Mouse (Mus musculus): Measurements from ENCODE around the gene Sh3d19. TPM values are rescaled to one million over a fixed set of nuclear protein-coding genes. Genes with fewer than 3 reads are reported as not detected.
"Not testable (repeated sequence)": the region's sequence is repeated elsewhere in the genome, so short reads cannot be mapped to it uniquely, and the experiment has no call there.

Sh3d19 gene
- polyA plus RNA-seq, 1 experiment from 2014 or later: 33.0 TPM

GRCm38 (mm10) chr3:86075593-86075992, 104.7 kb downstream of the Sh3d19 start:
- H3K27ac ChIP-seq: no peak overlapping the region
- no peak overlapping the region for H3K4me2 ChIP-seq
- no peak overlapping the region for H3K9ac ChIP-seq
- ATAC-seq (ENCODE audit: borderline replicate concordance, extremely low read depth, low FRiP score, low TSS enrichment): no peak
- no peaks in the 10 kb centered on the region for H3K36me3 ChIP-seq
- no peaks in the 10 kb centered on the region for H3K9me3 ChIP-seq
- no peak overlapping the region for H3K4me3 ChIP-seq
- H3K4me1 ChIP-seq: no peaks in the 10 kb centered on the region
- WGBS: 94% methylated on average over 5 of the region's 5 CpGs
- no peaks in the 10 kb centered on the region for H3K27me3 ChIP-seq

DNA sequence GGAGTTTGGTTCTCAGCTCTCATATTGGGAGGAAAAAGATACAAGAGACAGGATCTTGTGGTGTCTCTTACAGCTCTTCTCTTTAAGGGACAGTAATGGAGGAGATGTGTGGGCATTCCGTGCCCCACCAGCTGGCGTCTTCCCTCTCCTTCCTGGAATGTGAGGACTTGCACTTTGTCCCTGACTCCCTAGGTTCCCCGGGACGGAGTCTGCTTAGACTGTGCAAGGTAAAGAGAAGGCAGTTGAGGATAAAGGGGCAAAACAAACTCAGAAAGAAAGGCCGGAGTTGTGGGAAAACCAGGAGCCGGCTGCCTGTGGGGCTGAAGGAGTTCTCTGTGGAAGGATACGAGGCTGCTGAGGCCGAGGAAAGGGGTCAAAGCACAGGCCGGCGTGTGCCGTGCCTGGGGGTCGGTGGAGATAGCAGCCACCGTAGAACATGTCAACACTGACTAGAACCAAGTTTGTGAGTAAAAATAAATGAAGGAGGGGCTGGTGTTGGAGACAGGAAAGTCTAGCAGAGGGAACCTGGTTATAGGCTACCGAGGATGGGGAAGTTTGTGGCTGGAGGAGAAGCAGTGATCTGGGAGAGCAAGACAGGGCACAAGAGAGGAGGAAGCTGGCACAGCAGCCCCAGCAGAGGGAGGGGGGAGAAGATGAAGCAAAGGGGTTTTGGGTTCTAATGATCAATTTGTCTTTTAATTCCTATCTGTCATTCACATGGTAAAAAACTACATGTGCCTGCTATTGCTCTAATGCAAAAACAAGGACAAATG, 105.8 kb downstream of the Sh3d19 start:
- ATAC-seq (ENCODE audit: borderline replicate concordance, extremely low read depth, low FRiP score, low TSS enrichment): no peak
- no peaks in the 10 kb centered on the region for H3K4me1 ChIP-seq
- H3K27me3 ChIP-seq: no peaks in the 10 kb centered on the region
- no peak overlapping the region for H3K9ac ChIP-seq
- H3K27ac ChIP-seq: no peak overlapping the region
- no peaks in the 10 kb centered on the region for H3K36me3 ChIP-seq
- 61% methylated on average over 14 of the region's 14 CpGs for WGBS
- H3K9me3 ChIP-seq: no peaks in the 10 kb centered on the region
- no peak overlapping the region for H3K4me3 ChIP-seq
- H3K4me2 ChIP-seq: no peak overlapping the region

DNA sequence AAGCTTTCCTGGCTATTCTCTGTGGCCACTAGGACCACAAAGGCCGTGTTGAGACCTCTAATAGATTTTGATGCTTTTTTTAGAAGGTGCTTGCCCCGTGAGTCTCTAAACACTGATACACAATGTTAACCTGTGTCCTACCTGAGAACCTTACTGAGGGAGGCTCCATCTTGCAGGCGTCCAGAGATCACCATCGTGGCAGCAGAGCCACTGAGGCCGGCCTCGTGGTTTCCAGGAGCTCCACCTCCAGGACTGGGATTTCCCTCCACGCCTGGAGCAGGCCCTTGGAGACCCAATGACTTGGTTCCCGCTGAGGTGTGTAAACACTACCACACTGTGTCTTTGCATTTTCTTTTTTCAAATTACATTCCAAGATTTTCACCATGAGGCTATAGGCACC, 112.1 kb downstream of the Sh3d19 start:
- H3K4me3 ChIP-seq: no peak overlapping the region
- no peak overlapping the region for H3K27ac ChIP-seq
- ATAC-seq (ENCODE audit: borderline replicate concordance, extremely low read depth, low FRiP score, low TSS enrichment): no peak
- no peak overlapping the region for H3K4me2 ChIP-seq
- no peaks in the 10 kb centered on the region for H3K27me3 ChIP-seq
- peaks cover 28% of the 10 kb centered on the region for H3K36me3 ChIP-seq
- WGBS: 83% methylated on average over 8 of the region's 8 CpGs
- no peaks in the 10 kb centered on the region for H3K9me3 ChIP-seq
- no peak overlapping the region for H3K9ac ChIP-seq
- H3K4me1 ChIP-seq: no peaks in the 10 kb centered on the region

DNA sequence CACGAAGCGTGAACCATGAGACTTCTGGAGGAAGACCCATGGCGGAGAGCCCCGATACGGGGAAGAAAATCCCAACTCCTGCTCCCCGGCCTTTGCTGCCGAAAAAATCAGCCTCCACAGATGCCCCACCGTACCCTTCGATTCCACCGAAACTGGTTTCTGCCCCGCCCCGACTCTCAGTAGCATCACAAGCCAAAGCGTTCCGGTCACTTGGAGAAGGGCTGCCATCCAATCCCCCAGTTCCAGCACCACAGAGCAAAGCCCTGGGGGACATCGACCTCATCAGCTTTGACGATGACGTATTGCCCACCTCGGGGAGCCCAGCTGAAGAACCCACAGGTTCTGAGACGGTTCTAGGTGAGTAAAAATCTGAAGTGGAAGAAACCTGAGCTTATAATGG, 114.1 kb downstream of the Sh3d19 start:
- Histone ChIP-seq H3K27me3 (no peaks in the 10 kb centered on the region), H3K9ac (no peak overlapping the region), H3K4me2 (no peak overlapping the region), H3K4me1 (no peaks in the 10 kb centered on the region), H3K27ac (no peak overlapping the region), H3K4me3 (no peak overlapping the region), H3K9me3 (no peaks in the 10 kb centered on the region), H3K36me3 (peaks cover 32% of the 10 kb centered on the region)
- 89% methylated on average over 19 of the region's 19 CpGs for WGBS
- ATAC-seq (ENCODE audit: borderline replicate concordance, extremely low read depth, low FRiP score, low TSS enrichment): no peak

GRCm38 (mm10) chr3:86087872-86088271, 117.0 kb downstream of the Sh3d19 start:
- H3K9me3 ChIP-seq: no peaks in the 10 kb centered on the region
- no peaks in the 10 kb centered on the region for H3K27me3 ChIP-seq
- H3K4me3 ChIP-seq: no peak overlapping the region
- no peak overlapping the region for H3K27ac ChIP-seq
- no peaks in the 10 kb centered on the region for H3K4me1 ChIP-seq
- H3K9ac ChIP-seq: no peak overlapping the region
- peaks cover 32% of the 10 kb centered on the region for H3K36me3 ChIP-seq
- no peak overlapping the region for H3K4me2 ChIP-seq
- no peak for ATAC-seq (ENCODE audit: borderline replicate concordance, extremely low read depth, low FRiP score, low TSS enrichment)
- WGBS: 82% methylated on average over 3 of the region's 3 CpGs

DNA sequence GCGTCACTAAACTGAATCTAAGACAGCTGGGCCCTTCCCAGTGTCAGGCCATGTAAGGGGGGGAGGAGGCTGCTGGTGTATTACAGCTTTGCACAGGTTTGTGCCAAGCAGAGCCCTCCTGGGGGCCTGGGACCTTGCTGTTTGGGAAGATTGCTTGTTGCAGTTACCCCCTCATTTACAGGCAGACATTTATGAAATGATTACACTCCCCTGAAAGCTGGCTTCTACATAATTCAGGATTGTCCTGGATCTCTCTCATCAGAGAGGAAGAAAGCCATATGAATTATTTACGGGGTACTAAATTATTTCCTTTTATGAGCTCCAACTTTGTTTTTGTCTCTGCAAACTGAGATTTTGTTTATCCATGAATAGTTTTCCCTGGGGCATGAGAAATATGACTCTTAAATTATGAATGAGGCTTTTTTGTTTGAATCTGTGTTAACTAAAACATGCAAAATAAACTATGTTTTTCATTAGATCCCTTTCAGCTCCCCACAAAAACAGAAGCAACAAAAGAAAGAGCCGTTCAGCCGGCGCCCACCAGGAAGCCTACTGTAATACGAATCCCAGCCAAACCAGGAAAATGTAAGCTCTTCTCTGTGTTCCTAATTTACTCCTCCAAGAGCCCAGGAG, 122.4 kb downstream of the Sh3d19 start:
- Histone ChIP-seq H3K27me3 (no peaks in the 10 kb centered on the region), H3K9me3 (no peaks in the 10 kb centered on the region), H3K4me2 (no peak overlapping the region), H3K4me3 (no peak overlapping the region), H3K4me1 (no peaks in the 10 kb centered on the region), H3K36me3 (peaks cover 14% of the 10 kb centered on the region; the same call in 1 of the 2 replicates), H3K27ac (no peak overlapping the region), H3K9ac (no peak overlapping the region)
- 59% methylated on average over 6 of the region's 6 CpGs for WGBS
- no peak for ATAC-seq (ENCODE audit: borderline replicate concordance, extremely low read depth, low FRiP score, low TSS enrichment)

DNA sequence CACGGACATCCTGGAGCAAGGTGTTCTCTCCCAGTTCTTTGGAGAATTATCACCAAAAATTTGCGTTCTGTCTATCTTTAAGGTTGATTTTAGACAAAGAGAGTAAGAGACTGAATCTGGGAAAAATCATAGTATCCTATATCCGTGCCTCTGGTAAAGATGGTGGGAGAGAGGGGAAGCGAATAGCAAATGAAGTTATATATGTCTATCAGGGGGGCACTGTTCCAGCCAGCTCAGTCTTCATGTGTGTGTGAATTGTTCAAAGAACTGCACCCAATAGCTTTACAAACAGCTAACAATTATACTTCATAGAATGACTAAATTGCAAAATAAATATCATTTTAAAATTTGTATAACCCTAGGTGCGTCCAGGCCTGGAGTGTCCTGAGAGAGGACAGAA, 123.0 kb downstream of the Sh3d19 start:
- H3K9ac ChIP-seq: no peak overlapping the region
- no peak overlapping the region for H3K27ac ChIP-seq
- H3K9me3 ChIP-seq: no peaks in the 10 kb centered on the region
- H3K4me2 ChIP-seq: no peak overlapping the region
- ATAC-seq (ENCODE audit: borderline replicate concordance, extremely low read depth, low FRiP score, low TSS enrichment): no peak
- no peaks in the 10 kb centered on the region for H3K27me3 ChIP-seq
- H3K36me3 ChIP-seq: peaks cover 16% of the 10 kb centered on the region; the same call in 1 of the 2 replicates
- H3K4me1 ChIP-seq: no peaks in the 10 kb centered on the region
- no peak overlapping the region for H3K4me3 ChIP-seq
- WGBS: 89% methylated on average over 5 of the region's 5 CpGs

- Histone ChIP-seq H3K27me3 (no peaks in the 10 kb centered on the region), H3K36me3 (peaks cover 25% of the 10 kb centered on the region; the same call in 1 of the 2 replicates), H3K4me3 (no peak overlapping the region), H3K9ac (no peak overlapping the region), H3K27ac (no peak overlapping the region), H3K4me1 (no peaks in the 10 kb centered on the region), H3K4me2 (no peak overlapping the region), H3K9me3 (no peaks in the 10 kb centered on the region)
- WGBS: 90% methylated on average over 6 of the region's 6 CpGs
- ATAC-seq (ENCODE audit: borderline replicate concordance, extremely low read depth, low FRiP score, low TSS enrichment): no peak
Measured at GRCm38 (mm10) chr3:86101956-86102355, 131.0 kb downstream of the Sh3d19 start.

DNA sequence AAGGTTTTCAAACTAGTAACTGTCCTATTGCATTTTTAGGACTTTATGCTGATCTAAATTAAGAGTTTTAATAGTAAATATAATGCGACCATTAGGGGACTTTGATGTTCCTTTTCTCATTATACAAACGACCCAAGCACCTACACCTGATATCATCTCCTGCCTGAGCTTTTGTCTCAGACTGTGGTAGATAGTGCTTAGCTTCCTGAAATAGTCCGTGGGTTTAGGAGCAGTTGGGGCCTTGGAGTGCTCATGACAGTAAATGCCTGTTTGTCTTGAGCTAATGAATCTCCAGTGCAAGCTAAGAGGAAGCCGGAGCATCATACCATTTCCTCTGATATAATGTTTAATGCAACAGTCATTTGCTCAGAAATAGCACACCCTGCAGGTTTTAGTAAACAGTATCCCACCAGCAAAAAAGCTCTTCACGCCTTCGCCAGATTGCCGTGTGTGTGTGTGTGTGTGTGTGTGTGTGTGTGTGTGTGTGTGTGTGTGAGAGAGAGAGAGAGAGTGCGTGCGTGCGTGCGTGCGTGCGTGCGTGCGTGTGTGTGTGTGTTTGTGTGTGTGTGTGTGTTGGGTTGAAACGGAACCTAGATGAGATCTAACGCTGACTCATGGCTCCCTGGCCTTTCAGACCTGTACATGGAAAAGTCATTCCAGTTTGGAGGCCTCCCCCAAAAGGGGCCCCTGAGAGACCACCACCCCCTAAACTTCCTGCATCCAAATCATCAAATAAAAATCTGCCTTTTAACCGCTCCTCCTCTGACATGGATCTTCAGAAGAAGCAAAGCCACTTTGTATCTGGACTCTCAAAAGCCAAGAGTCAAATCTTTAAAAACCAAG, 132.8 kb downstream of the Sh3d19 start:
- H3K9ac ChIP-seq: no peak overlapping the region
- H3K27me3 ChIP-seq: no peaks in the 10 kb centered on the region
- H3K9me3 ChIP-seq: no peaks in the 10 kb centered on the region
- no peak for ATAC-seq (ENCODE audit: borderline replicate concordance, extremely low read depth, low FRiP score, low TSS enrichment)
- H3K27ac ChIP-seq: no peak overlapping the region
- 67% methylated on average over 18 of the region's 18 CpGs for WGBS
- H3K4me2 ChIP-seq: no peak overlapping the region
- no peaks in the 10 kb centered on the region for H3K4me1 ChIP-seq
- H3K4me3 ChIP-seq: no peak overlapping the region
- H3K36me3 ChIP-seq: peaks cover 26% of the 10 kb centered on the region

DNA sequence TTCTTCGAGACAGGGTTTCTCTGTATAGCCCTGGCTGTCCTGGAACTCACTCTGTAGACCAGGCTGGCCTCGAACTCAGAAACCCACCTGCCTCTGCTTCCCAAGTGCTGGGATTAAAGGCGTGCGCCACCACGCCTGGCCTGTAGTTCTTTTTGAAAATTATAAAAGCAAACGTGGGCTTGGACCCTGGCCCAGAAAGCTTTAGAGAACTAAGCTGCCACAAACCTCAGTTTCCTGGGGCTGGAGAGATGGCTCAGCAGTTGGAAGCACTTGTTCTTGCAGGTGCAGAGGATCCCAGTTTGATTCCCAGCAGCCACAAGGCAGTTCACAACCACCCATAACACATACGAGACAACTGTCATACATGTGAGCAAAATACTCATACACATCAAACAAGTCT, 133.5 kb downstream of the Sh3d19 start:
- H3K9ac ChIP-seq; H3K4me1 ChIP-seq; H3K4me3 ChIP-seq; ATAC-seq (ENCODE audit: borderline replicate concordance, extremely low read depth, low FRiP score, low TSS enrichment); H3K27me3 ChIP-seq; H3K4me2 ChIP-seq; H3K27ac ChIP-seq; H3K9me3 ChIP-seq: not testable (repeated sequence)
- H3K36me3 ChIP-seq: peaks cover 20% of the 10 kb centered on the region
- 84% methylated on average over 7 of the region's 7 CpGs for WGBS

DNA sequence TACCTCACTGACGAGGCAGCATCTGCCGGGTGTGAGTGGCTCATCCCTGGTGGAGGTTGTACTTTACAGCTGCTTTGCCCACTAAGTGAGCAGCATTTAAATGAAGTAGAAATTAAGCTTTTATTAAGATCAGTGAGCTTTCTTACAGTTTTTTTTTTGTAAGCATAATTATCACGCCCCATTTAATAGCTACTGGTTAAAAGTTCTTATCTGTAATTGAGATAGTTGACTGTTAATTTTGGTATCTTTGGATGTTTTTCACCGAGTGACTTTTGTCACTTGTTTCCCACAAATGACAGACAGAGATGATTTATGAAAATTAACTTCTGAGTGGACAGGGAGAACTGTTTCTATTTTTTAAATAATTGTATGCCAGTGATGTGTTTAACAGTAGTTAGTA, 134.0 kb downstream of the Sh3d19 start:
- Histone ChIP-seq H3K27ac (no peak overlapping the region), H3K4me3 (no peak overlapping the region), H3K9ac (no peak overlapping the region), H3K9me3 (no peaks in the 10 kb centered on the region), H3K4me2 (no peak overlapping the region), H3K27me3 (no peaks in the 10 kb centered on the region), H3K4me1 (peaks cover 2% of the 10 kb centered on the region), H3K36me3 (peaks cover 17% of the 10 kb centered on the region)
- 78% methylated on average over 4 of the region's 4 CpGs for WGBS
- no peak for ATAC-seq (ENCODE audit: borderline replicate concordance, extremely low read depth, low FRiP score, low TSS enrichment)
